Mouse (Mus musculus) heart, adult 10 weeks (tissue): Measurements from ENCODE around the gene Shtn1. TPM values are rescaled to one million over a fixed set of nuclear protein-coding genes. Genes with fewer than 3 reads are reported as not detected.

Experiments
- polyA plus RNA-seq: library from polyadenylated mRNA; stranded (reverse); fragments of 350-450 nt; fragmentation: Illumina TruSeq; extraction: RNeasy Lipid Tissue Mini Kit (QIAGEN cat#74804); gene quantifications from one replicate; pipeline ENCODE4 v1.2.3, GENCODE M21; 2014; ENCODE audit warnings: low read depth, low replicate concordance

The Shtn1 gene
- polyA plus RNA-seq = 2.7 TPM

DNA sequence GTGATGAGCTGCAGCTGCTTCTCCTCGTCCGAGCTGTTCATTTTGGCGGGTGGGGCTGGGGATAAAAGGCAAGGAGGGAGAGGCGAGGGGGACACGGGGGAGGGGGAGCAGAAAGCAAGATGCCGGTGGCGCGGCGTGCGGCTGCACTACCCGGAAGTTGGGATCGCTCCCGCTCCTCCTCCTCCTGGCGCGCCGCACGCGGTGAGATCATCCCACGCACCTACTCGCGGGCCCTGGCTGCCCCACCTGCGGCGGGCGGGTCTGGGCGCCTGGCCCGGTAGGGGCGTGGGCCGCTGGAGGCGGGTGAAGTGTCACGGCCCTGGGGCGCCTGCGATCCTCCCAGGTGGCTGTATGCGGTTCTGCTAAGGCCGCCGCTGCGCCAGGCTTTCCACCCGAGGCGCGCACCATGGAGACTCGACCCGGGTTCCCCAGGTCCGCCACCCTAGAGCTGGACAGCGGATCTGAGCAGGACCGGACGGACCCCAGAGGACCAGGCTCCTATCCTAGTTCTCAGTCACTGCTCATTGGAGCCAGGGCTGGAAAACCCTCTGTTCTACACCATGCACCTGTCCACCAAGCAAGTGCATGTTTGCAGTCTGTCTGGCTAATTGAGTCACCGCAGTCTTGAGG lies at the start of gene Shtn1:
TSS of gene Shtn1 (minus strand) at position 629 of the 630 bp plus-strand sequence.

DNA sequence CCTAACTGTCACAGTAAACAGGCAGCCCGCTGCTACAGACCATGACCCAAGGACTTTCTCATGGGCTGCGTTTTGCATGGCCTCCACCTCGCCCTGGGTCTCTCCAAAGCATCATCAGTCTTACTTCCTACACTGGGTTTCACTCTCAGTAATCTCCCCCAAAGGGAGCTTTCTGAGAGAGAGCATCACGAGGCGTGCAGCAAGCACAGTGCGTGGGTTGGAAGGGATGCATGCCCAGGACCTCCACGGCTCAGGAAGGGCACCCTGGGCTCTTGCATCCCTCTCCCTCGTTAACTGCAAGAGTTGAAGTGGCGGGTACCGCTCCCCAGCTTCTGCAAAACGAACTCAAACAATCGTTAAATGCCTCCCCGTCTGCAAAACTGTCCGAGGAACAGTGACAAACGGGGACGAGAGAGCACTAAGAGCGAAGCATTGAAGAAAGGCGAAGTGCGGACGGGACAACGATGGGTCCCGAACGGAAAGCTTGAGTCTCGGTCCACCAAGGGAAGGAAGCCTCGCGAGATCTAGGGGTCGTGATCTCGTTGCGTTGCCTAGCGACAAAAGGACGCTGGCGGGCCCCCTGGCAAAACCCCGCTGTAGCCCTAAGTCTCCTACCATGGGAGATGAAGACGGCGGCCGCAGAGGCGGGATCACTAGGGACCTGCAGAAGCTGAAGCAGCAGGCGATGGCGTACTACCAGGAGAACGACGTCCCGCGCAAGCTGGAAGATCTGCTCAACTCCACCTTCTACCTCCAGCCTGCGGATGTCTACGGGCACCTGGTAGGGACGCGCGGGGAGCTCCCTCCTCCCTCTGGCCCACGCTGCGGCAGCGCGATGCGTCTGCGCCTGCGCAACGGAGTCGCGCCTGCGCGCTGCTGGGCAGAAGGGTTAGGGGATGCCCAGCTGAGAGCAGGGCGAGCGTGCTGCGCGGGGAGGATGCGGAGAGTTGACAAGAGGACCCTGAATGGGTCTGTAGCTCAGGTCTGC lies 132.8 kb downstream of the Shtn1 start, which contains the start of the genes Eno4 and Hspa12a:
TSS of gene Eno4 (plus strand) at position 585 of the 988 bp plus-strand sequence.
TSS of gene Hspa12a (minus strand) at position 814 of the 988 bp plus-strand sequence.

Other genes starting within 250 kb of the Shtn1 start
- not detected for gene Eno4, start 132.7 kb downstream of the Shtn1 start, polyA plus RNA-seq
- gene Hspa12a, start 132.4 kb downstream of the Shtn1 start, polyA plus RNA-seq = 24.6 TPM
- not detected for gene Vax1, start 94.0 kb upstream of the Shtn1 start, polyA plus RNA-seq
- not detected for gene Kcnk18, start 143.1 kb upstream of the Shtn1 start, polyA plus RNA-seq
- gene Slc18a2, start 184.8 kb upstream of the Shtn1 start, polyA plus RNA-seq = 0.76 TPM
- gene Rps12-ps3, start 246.2 kb upstream of the Shtn1 start, polyA plus RNA-seq = 14.8 TPM